Mouse (Mus musculus): ENCODE measurements around the gene Ndufa5.

DNA sequence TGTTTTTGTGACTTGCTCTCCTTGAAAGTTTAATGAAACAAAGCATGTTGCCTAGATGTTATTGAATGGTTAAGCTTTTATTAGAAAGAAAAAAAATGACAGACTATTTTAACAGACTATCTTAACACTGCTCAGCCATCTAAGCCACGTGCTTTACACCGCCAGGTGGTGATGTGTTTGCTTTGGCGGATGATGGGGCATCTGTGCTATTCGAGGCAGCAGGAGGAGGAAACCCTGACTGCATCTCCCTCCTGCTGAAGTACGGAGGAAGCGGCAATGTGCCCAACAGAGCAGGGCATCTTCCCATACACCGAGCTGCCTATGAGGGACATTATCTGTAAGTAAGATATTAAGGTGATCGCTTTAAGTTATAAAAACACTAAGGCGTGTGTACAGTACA lies 36.3 kb upstream of the Ndufa5 start:
- TF ChIP-seq CTCF (IDR thresholded peaks at IDR 0.05; ENCODE audit: low read depth, low read length): no peak
- TF ChIP-seq POLR2A (IDR thresholded peaks at IDR 0.05; ENCODE audit: borderline replicate concordance, low read depth, low read length): no peak
